Mouse (Mus musculus) myocyte (in vitro differentiated cells): Measurements from ENCODE around the gene Dnaaf3. TPM values are rescaled to one million over a fixed set of nuclear protein-coding genes. Genes with fewer than 3 reads are reported as not detected.
A peak's percentile ranks its signal among the peaks of the same experiment; 100 is the strongest.
"Not testable (repeated sequence)": the region's sequence is repeated elsewhere in the genome, so short reads cannot be mapped to it uniquely, and the experiment has no call there.

Source experiments
- H3K27me3 ChIP-seq: one replicate; pipeline ENCODE4 v1.6.1; 2011; ENCODE audit not compliant: control insufficient read depth, insufficient read depth, insufficient read length
- H3K36me3 ChIP-seq: one replicate; pipeline ENCODE4 v1.6.1; 2011; ENCODE audit not compliant: control insufficient read depth, insufficient read depth
- H3K4me2 ChIP-seq: one replicate; pipeline ENCODE4 v1.6.1; 2011; ENCODE audit warnings: low read depth, control low read depth
- H3K4me3 ChIP-seq: one replicate; pipeline ENCODE4 v1.5.1; 2011; ENCODE audit warnings: mild to moderate bottlenecking, control low read depth, moderate library complexity
- H3K79me2 ChIP-seq: one replicate; pipeline ENCODE4 v1.6.1; 2011; ENCODE audit not compliant: control insufficient read depth, insufficient read depth
- H3ac ChIP-seq: one replicate; pipeline ENCODE4 v1.6.1; 2011; ENCODE audit not compliant: control insufficient read depth, insufficient read length
- CEBPB ChIP-seq: IDR thresholded peaks from 2 replicates; pipeline ENCODE4 v1.6.1; 2011; ENCODE audit warnings: mild to moderate bottlenecking, moderate library complexity; ENCODE audit not compliant: poor library complexity, insufficient read depth, severe bottlenecking
- E2F4 ChIP-seq: IDR thresholded peaks from one replicate; pipeline ENCODE4 v1.6.1; 2011; ENCODE audit warnings: mild to moderate bottlenecking, control low read depth, moderate library complexity; ENCODE audit not compliant: insufficient read depth
- MAX ChIP-seq: IDR thresholded peaks from one replicate; pipeline ENCODE4 v1.6.1; 2011; ENCODE audit warnings: low read depth, mild to moderate bottlenecking, control low read depth
- MYOD1 ChIP-seq, 3 experiments: IDR thresholded peaks; one replicate each; pipeline ENCODE4 v1.6.1; 2011; ENCODE audit warnings: control low read depth in 2 of 3, low read depth in 2 of 3, mild to moderate bottlenecking in 2 of 3, moderate library complexity in 1 of 3; ENCODE audit not compliant: insufficient read length in 2 of 3, control insufficient read depth in 1 of 3
- MYOG ChIP-seq, 3 experiments: IDR thresholded peaks; one replicate each; pipeline ENCODE4 v1.6.1; 2011; ENCODE audit warnings: control low read depth in 2 of 3, low read depth in 2 of 3, mild to moderate bottlenecking in 2 of 3; ENCODE audit not compliant: insufficient read length in 2 of 3, control insufficient read depth in 1 of 3, insufficient read depth in 1 of 3
- POLR2A ChIP-seq: IDR thresholded peaks from one replicate; pipeline ENCODE4 v1.6.1; 2011; ENCODE audit warnings: low read depth, mild to moderate bottlenecking, control low read depth, moderate library complexity; ENCODE audit not compliant: insufficient read length
- POLR2AphosphoS2 ChIP-seq: IDR thresholded peaks from one replicate; pipeline ENCODE4 v1.6.1; 2011; ENCODE audit warnings: low read depth, control low read depth; ENCODE audit not compliant: insufficient read length
- REST ChIP-seq: IDR thresholded peaks from one replicate; pipeline ENCODE4 v1.6.1; 2011; ENCODE audit warnings: mild to moderate bottlenecking, control low read depth, moderate library complexity; ENCODE audit not compliant: insufficient read depth, insufficient read length
- SRF ChIP-seq: IDR thresholded peaks from one replicate; pipeline ENCODE4 v1.6.1; 2011; ENCODE audit warnings: low read depth; ENCODE audit not compliant: control insufficient read depth, insufficient read length
- TCF12 ChIP-seq: IDR thresholded peaks from one replicate; pipeline ENCODE4 v1.6.1; 2011; ENCODE audit warnings: mild to moderate bottlenecking, control low read depth; ENCODE audit not compliant: poor library complexity, insufficient read depth, severe bottlenecking
- TCF3 ChIP-seq: IDR thresholded peaks from one replicate; pipeline ENCODE4 v1.6.1; 2011; ENCODE audit warnings: low read depth, control low read depth; ENCODE audit not compliant: insufficient read length
- USF1 ChIP-seq: IDR thresholded peaks from one replicate; pipeline ENCODE4 v1.6.1; 2011; ENCODE audit warnings: low read depth, mild to moderate bottlenecking, control low read depth, moderate library complexity
- polyA plus RNA-seq: library from polyadenylated mRNA; unstranded; fragments of >200 nt; fragmentation: generic; extraction: Trizol; gene quantifications from one replicate; pipeline ENCODE4 v1.2.1, GENCODE M21; 2012; ENCODE audit warnings: missing spikeins

Dnaaf3 gene
- 2.2 TPM for polyA plus RNA-seq

DNA sequence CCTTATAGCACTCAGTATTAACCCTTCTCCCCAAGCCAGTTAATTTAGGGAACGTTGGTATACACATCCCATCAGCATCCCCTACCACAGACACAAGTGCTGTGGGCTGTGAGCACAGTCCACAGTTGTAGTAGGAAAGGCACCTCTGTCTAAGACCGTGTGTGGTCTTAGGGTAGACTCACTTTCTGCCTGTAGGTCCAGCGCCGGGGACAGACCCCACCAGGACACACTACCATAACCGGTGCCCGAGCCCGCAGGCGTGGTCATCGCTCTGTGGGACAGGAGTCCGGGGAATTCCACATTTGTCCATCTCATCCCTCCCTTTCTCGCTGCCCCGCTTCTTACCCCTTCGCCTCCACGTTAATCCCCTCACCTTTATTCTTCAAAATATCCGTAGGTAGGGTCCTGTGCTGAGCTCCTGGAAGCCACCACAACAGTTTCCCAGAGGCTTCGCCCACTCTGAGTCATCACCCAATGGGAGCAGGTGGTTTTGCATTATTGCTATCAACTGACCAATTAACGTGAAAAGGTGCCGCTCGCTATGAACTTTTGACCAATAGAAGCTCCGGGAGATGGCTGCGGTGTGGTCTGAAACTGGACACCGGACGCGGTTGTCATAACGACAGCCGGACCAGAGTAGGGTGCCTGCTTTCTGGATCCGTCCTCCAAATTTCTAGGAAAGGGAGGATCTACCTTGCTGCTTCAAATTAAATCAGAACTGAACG, at the start of gene Dnaaf3:
Gene Dnaaf3, minus strand, starts transcription at position 449 of the 725 bp plus-strand sequence.
- H3K79me2 ChIP-seq = no peaks in the 10 kb centered on the region
- TF ChIP-seq MYOG (IDR thresholded peaks at IDR 0.05; ENCODE audit: control insufficient read depth in 1 of 3, insufficient read depth in 1 of 3, insufficient read length in 2 of 3, low read depth in 2 of 3) (no peak), CEBPB (no peak), REST (no peak)
- peak within 1 kb of the TSS; percentile 20 for H3K4me3 ChIP-seq
- H3K27me3 ChIP-seq = no peaks in the 10 kb centered on the region
- H3K36me3 ChIP-seq = no peaks in the 10 kb centered on the region
- H3ac ChIP-seq = no peak within 1 kb of the TSS
- peak within 1 kb of the TSS; percentile 86 for H3K4me2 ChIP-seq

DNA sequence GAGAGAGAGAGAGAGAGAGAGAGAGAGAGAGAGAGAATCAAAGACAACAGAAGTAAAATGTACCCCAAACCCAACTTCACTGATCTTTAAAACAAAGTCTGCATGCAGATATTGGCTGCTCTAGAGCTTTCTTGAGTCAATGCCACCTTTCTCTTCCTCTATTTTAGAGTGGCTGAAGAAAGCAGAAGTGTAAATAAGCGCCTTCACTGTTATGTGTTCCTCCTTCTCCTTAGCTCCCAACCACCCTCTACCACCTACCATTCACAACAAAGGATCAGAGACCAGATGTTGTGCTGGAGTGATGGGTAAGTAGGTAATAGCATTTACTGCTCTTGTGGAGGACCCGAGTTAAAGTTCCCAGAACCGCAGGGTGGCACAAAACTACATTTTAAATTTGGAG, 49.2 kb upstream of the Dnaaf3 start:
- H3K79me2 ChIP-seq, H3K4me2 ChIP-seq, H3K4me3 ChIP-seq, H3K27me3 ChIP-seq, H3K36me3 ChIP-seq, H3ac ChIP-seq: not testable (repeated sequence)

DNA sequence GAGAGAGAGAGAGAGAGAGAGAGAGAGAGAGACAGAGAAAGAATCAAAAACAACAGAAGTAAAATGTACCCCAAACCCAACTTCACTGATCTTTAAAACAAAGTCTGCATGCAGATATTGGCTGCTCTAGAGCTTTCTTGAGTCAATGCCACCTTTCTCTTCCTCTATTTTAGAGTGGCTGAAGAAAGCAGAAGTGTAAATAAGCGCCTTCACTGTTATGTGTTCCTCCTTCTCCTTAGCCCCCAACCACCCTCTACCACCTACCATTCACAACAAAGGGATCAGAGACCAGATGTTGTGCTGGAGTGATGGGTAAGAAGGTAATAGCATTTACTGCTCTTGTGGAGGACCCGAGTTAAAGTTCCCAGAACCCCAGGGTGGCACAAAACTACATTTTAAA, 40.1 kb upstream of the Dnaaf3 start:
- not testable (repeated sequence) for H3K4me2 ChIP-seq, H3ac ChIP-seq, H3K4me3 ChIP-seq, H3K27me3 ChIP-seq, H3K79me2 ChIP-seq, H3K36me3 ChIP-seq

DNA sequence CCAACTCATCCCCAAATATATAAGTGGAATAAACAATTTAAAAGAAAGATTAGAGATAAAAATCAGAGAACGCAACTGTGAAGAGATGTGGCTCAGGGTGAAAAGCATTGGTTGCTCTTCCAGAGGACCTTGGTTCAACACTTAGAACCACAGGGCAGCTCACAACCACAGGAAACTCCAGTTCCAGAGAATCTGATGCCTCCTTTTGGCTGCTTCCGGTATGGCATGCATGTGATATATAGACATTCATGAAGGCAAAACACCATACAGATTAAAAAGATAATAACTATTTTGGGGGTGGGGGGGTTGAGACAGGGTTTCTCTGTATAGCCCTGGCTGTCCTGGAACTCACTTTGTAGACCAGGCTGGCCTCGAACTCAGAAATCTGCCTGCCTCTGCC, 30.4 kb upstream of the Dnaaf3 start:
- Histone ChIP-seq H3K79me2 (no peaks in the 10 kb centered on the region), H3K27me3 (peaks cover 16% of the 10 kb centered on the region), H3K4me3 (no peak overlapping the region), H3ac (no peak overlapping the region), H3K4me2 (no peak overlapping the region), H3K36me3 (no peaks in the 10 kb centered on the region)
- TF ChIP-seq TCF3 = no peak
- TF ChIP-seq POLR2A = no peak
- TF ChIP-seq E2F4 = no peak
- TF ChIP-seq USF1 = no peak
- no peak for TF ChIP-seq MYOD1 (IDR thresholded peaks at IDR 0.05; ENCODE audit: control insufficient read depth in 1 of 3, insufficient read length in 2 of 3, low read depth in 2 of 3)
- TF ChIP-seq MYOG (IDR thresholded peaks at IDR 0.05; ENCODE audit: control insufficient read depth in 1 of 3, insufficient read depth in 1 of 3, insufficient read length in 2 of 3, low read depth in 2 of 3) = no peak
- TF ChIP-seq TCF12 = no peak
- TF ChIP-seq SRF = no peak
- no peak for TF ChIP-seq POLR2AphosphoS2
- TF ChIP-seq MAX = no peak
- TF ChIP-seq CEBPB = no peak
- no peak for TF ChIP-seq REST

DNA sequence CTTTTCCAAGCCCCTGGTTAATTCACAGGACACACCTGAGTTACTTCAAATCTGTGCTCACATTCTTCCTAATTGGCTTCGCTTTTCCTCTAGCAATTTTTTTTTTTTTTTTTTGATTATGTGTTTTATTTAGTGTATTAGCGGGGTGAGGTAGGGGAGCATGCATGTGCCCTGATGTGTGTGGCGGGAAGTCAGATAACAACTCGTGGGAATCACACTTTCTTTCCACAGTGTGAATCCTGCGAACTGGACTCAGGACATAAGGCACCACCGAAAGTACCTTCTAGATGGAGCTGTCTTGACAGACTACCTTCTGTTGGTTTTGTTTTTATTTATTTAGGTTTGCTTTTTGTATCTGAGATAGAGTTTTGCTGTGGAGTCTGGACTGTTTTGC, 24.9 kb upstream of the Dnaaf3 start:
- peaks cover 17% of the 10 kb centered on the region for H3K27me3 ChIP-seq
- H3K79me2 ChIP-seq = no peaks in the 10 kb centered on the region
- no peaks in the 10 kb centered on the region for H3K36me3 ChIP-seq
- TF ChIP-seq USF1 (no peak), TCF12 (no peak), E2F4 (no peak), CEBPB (no peak), MYOD1 (IDR thresholded peaks at IDR 0.05; ENCODE audit: control insufficient read depth in 1 of 3, insufficient read length in 2 of 3, low read depth in 2 of 3) (no peak), SRF (no peak), POLR2A (no peak), MAX (no peak), POLR2AphosphoS2 (no peak), MYOG (IDR thresholded peaks at IDR 0.05; ENCODE audit: control insufficient read depth in 1 of 3, insufficient read depth in 1 of 3, insufficient read length in 2 of 3, low read depth in 2 of 3) (no peak), REST (no peak)
- H3K4me3 ChIP-seq = no peak overlapping the region
- no peak overlapping the region for H3K4me2 ChIP-seq
- no peak overlapping the region for H3ac ChIP-seq
